In the genomic region with DNA sequence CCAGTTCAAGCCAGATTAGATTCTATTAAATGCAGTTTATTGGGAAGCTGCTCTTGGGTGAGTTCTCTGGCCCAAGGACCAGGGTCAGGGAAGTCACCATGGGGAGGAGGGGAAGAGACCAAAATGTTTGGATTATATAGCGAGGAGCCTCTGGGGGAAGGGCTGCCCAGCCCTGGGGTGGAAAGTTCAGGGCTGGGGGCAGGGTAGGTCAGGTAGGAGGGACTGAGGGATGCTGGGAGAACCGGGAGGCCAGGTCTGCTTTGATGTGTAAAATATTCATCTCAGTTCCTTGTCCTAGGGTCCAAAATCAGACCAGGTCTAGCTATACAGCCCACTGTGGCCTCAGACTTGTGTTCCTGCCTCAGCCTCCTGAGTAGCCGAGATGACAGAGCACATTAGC, we compare ENCODE assay signal across 25 mouse cellular contexts. TPM values are rescaled to one million over a fixed set of nuclear protein-coding genes. Genes with fewer than 3 reads are reported as not detected.
DNase-seq lines count a peak whose midpoint lies in the region; ATAC-seq lines count a peak whose summit lies in the region.
"Had no signal": no experiment of that assay in that cellular context is flagged by ENCODE, and none has a peak within 500 bp of the region (broad histone marks: within the 10 kb centered on the region; RNA-seq: fewer than 3 reads in every experiment).

No protein-coding gene starts in this region.

- no peak overlapping the region for H3K9ac ChIP-seq in kidney, embryonic 14.5 days (ENCODE audit: low read depth, low read length)
- no peak overlapping the region for H3K9ac ChIP-seq in intestine, embryonic 14.5 days (ENCODE audit: low read length)
- H3K9ac ChIP-seq in liver, embryonic 13.5 days = no peak overlapping the region
- no peak overlapping the region for H3K9ac ChIP-seq in stomach, embryonic 16.5 days (ENCODE audit: low read length)
- no peak overlapping the region for H3K9ac ChIP-seq in neural tube, embryonic 15.5 days (replicated peaks)
- H3K9ac ChIP-seq in forebrain, embryonic 11.5 days (ENCODE audit: low read length) = no peak overlapping the region
- H3K9ac ChIP-seq: embryonic facial prominence, embryonic 15.5 days; forebrain, postnatal 0 days; heart, embryonic 13.5 days; hindbrain, embryonic 15.5 days had no signal

- WGBS in kidney, embryonic 14.5 days = 47% methylated on average over 3 of the region's 3 CpGs
- WGBS in intestine, embryonic 14.5 days = 44% methylated on average over 3 of the region's 3 CpGs
- WGBS in liver, embryonic 13.5 days (ENCODE audit: insufficient replicate concordance) = 46% methylated on average over 3 of the region's 3 CpGs
- WGBS in stomach, embryonic 16.5 days = 44% methylated on average over 3 of the region's 3 CpGs
- 69% methylated on average over 3 of the region's 3 CpGs for WGBS in neural tube, embryonic 15.5 days
- 73% methylated on average over 3 of the region's 3 CpGs for WGBS in forebrain, embryonic 11.5 days

- no peaks in the 10 kb centered on the region for H3K36me3 ChIP-seq in kidney, embryonic 14.5 days (ENCODE audit: control insufficient read depth, insufficient read depth, low read length)
- no peaks in the 10 kb centered on the region for H3K36me3 ChIP-seq in intestine, embryonic 14.5 days (ENCODE audit: control insufficient read depth, insufficient read depth, low read length)
- H3K36me3 ChIP-seq in liver, embryonic 13.5 days = no peaks in the 10 kb centered on the region
- H3K36me3 ChIP-seq in stomach, embryonic 16.5 days (ENCODE audit: control insufficient read depth, insufficient read depth, low read length) = no peaks in the 10 kb centered on the region
- no peaks in the 10 kb centered on the region for H3K36me3 ChIP-seq in neural tube, embryonic 15.5 days
- H3K36me3 ChIP-seq in forebrain, embryonic 11.5 days (ENCODE audit: control insufficient read depth, insufficient read depth, low read length) = no peaks in the 10 kb centered on the region
- H3K36me3 ChIP-seq: embryonic facial prominence, embryonic 15.5 days; heart, embryonic 13.5 days; hindbrain, embryonic 15.5 days; limb, embryonic 10.5 days had no signal

- H3K27me3 ChIP-seq in kidney, embryonic 14.5 days (ENCODE audit: control insufficient read depth, insufficient read depth, low read length) = no peaks in the 10 kb centered on the region
- H3K27me3 ChIP-seq in intestine, embryonic 14.5 days (replicated peaks; ENCODE audit: control insufficient read depth, insufficient read depth, low read length) = no peaks in the 10 kb centered on the region
- no peaks in the 10 kb centered on the region for H3K27me3 ChIP-seq in liver, embryonic 13.5 days
- no peaks in the 10 kb centered on the region for H3K27me3 ChIP-seq in stomach, embryonic 16.5 days (ENCODE audit: control insufficient read depth, insufficient read depth, low read length)
- no peaks in the 10 kb centered on the region for H3K27me3 ChIP-seq in neural tube, embryonic 15.5 days (replicated peaks)
- H3K27me3 ChIP-seq in forebrain, embryonic 11.5 days (ENCODE audit: control insufficient read depth, insufficient read depth, low read length) = no peaks in the 10 kb centered on the region
- H3K27me3 ChIP-seq: embryonic facial prominence, embryonic 15.5 days; heart, embryonic 13.5 days; hindbrain, embryonic 15.5 days had no signal

- no peaks in the 10 kb centered on the region for H3K4me1 ChIP-seq in kidney, embryonic 14.5 days (ENCODE audit: control insufficient read depth, insufficient read depth, low read length)
- H3K4me1 ChIP-seq in intestine, embryonic 14.5 days (replicated peaks; ENCODE audit: control insufficient read depth, insufficient read depth, low read length) = no peaks in the 10 kb centered on the region
- peaks cover 12% of the 10 kb centered on the region for H3K4me1 ChIP-seq in liver, embryonic 13.5 days (replicated peaks)
- no peaks in the 10 kb centered on the region for H3K4me1 ChIP-seq in stomach, embryonic 16.5 days (ENCODE audit: control insufficient read depth, insufficient read depth, low read length)
- H3K4me1 ChIP-seq in neural tube, embryonic 15.5 days = no peaks in the 10 kb centered on the region
- no peaks in the 10 kb centered on the region for H3K4me1 ChIP-seq in forebrain, embryonic 11.5 days (replicated peaks; ENCODE audit: control insufficient read depth, insufficient read depth, low read length)
- H3K4me1 ChIP-seq: embryonic facial prominence, embryonic 15.5 days; hindbrain, embryonic 15.5 days; megakaryocyte, embryonic 14.5 days had no signal

- H3K4me3 ChIP-seq in kidney, embryonic 14.5 days (ENCODE audit: low read length) = no peak overlapping the region
- H3K4me3 ChIP-seq in intestine, embryonic 14.5 days (ENCODE audit: low read depth, low read length) = no peak overlapping the region
- no peak overlapping the region for H3K4me3 ChIP-seq in liver, embryonic 13.5 days (replicated peaks)
- H3K4me3 ChIP-seq in stomach, embryonic 16.5 days (replicated peaks; ENCODE audit: low read length) = no peak overlapping the region
- H3K4me3 ChIP-seq in neural tube, embryonic 15.5 days (replicated peaks) = no peak overlapping the region
- no peak overlapping the region for H3K4me3 ChIP-seq in forebrain, embryonic 11.5 days (ENCODE audit: low read depth, low read length)
- H3K4me3 ChIP-seq: embryonic facial prominence, embryonic 15.5 days; gastrocnemius, adult 2 months; heart, embryonic 13.5 days; hindbrain, embryonic 15.5 days; left cerebral cortex, adult 2 months; limb, embryonic 10.5 days; megakaryocyte, embryonic 14.5 days had no signal

- H3K9me3 ChIP-seq in kidney, embryonic 14.5 days (ENCODE audit: control insufficient read depth, low read length) = no peaks in the 10 kb centered on the region
- H3K9me3 ChIP-seq in intestine, embryonic 14.5 days (ENCODE audit: control insufficient read depth, low read length) = no peaks in the 10 kb centered on the region
- H3K9me3 ChIP-seq in liver, embryonic 13.5 days (replicated peaks) = no peaks in the 10 kb centered on the region
- H3K9me3 ChIP-seq in stomach, embryonic 16.5 days (replicated peaks; ENCODE audit: control insufficient read depth, low read length) = no peaks in the 10 kb centered on the region
- H3K9me3 ChIP-seq in neural tube, embryonic 15.5 days (replicated peaks) = no peaks in the 10 kb centered on the region
- no peaks in the 10 kb centered on the region for H3K9me3 ChIP-seq in forebrain, embryonic 11.5 days (ENCODE audit: control insufficient read depth, low read length)
- H3K9me3 ChIP-seq: embryonic facial prominence, embryonic 15.5 days; heart, embryonic 13.5 days; hindbrain, embryonic 15.5 days; limb, embryonic 10.5 days had no signal

- ATAC-seq in kidney, embryonic 14.5 days (ENCODE audit: low FRiP score, low TSS enrichment) = no peak
- ATAC-seq in intestine, embryonic 14.5 days (replicated peaks; ENCODE audit: low FRiP score, low TSS enrichment, low read depth) = 0 out of 2 replicates have a peak, but pooled peaks have one; percentile 48
- peak; percentile 67 for ATAC-seq in liver, embryonic 13.5 days (ENCODE audit: low read depth)
- no peak for ATAC-seq in stomach, embryonic 16.5 days (ENCODE audit: insufficient read depth, low FRiP score)
- ATAC-seq in neural tube, embryonic 15.5 days (ENCODE audit: low FRiP score) = no peak
- ATAC-seq in forebrain, embryonic 11.5 days (replicated peaks; ENCODE audit: low FRiP score) = no peak
- ATAC-seq: CD4-positive, CD25-positive, alpha-beta regulatory T cell, adult 4 months; forebrain, postnatal 0 days; midbrain, embryonic 16.5 days had no signal

- H3K27ac ChIP-seq in kidney, embryonic 14.5 days (ENCODE audit: low read depth, low read length) = peak overlapping the region; percentile 37; the same call in 1 of the 2 replicates
- H3K27ac ChIP-seq in intestine, embryonic 14.5 days (ENCODE audit: low read depth) = no peak overlapping the region
- 0 out of 2 replicates have a peak overlapping the region, but pooled peaks have one; percentile 39 for H3K27ac ChIP-seq in liver, embryonic 13.5 days
- peak overlapping the region; percentile 18; the same call in 1 of the 2 replicates for H3K27ac ChIP-seq in stomach, embryonic 16.5 days (ENCODE audit: low read length)
- H3K27ac ChIP-seq in neural tube, embryonic 15.5 days (replicated peaks) = no peak overlapping the region
- H3K27ac ChIP-seq in forebrain, embryonic 11.5 days (ENCODE audit: low read depth, low read length) = no peak overlapping the region
- H3K27ac ChIP-seq: embryonic facial prominence, embryonic 15.5 days; gastrocnemius, adult 2 months; heart, embryonic 13.5 days; hindbrain, embryonic 15.5 days; left cerebral cortex, adult 2 months; limb, embryonic 10.5 days had no signal

- H3K4me2 ChIP-seq in kidney, embryonic 14.5 days (replicated peaks; ENCODE audit: low read depth, low read length) = no peak overlapping the region
- H3K4me2 ChIP-seq in intestine, embryonic 14.5 days (ENCODE audit: low read length) = no peak overlapping the region
- no peak overlapping the region for H3K4me2 ChIP-seq in liver, embryonic 13.5 days
- no peak overlapping the region for H3K4me2 ChIP-seq in stomach, embryonic 16.5 days (ENCODE audit: low read depth, low read length)
- no peak overlapping the region for H3K4me2 ChIP-seq in neural tube, embryonic 15.5 days
- H3K4me2 ChIP-seq in forebrain, embryonic 11.5 days (ENCODE audit: low read depth, low read length, severe bottlenecking) = no peak overlapping the region
- H3K4me2 ChIP-seq: embryonic facial prominence, embryonic 15.5 days; heart, embryonic 13.5 days; hindbrain, embryonic 15.5 days had no signal

- no peak for DNase-seq in kidney, adult 11 months
- no peak for DNase-seq in intestine, embryonic 14.5 days (ENCODE audit: low spot score)
- no peak for DNase-seq in liver, embryonic 13.5 days
- no peak for DNase-seq in forebrain, embryonic 11.5 days (ENCODE audit: low spot score)
- DNase-seq in right cerebral cortex, adult 2 months (ENCODE audit: low spot score in 2 of 2) = no peak
- DNase-seq: adrenal gland, postnatal 36 days; cerebellum, adult 2 months; cerebellum, postnatal 36 days; forebrain, postnatal 0 days; gastrocnemius, adult 2 months; kidney, postnatal 25 days; lung, adult 2 months; right cerebral cortex, postnatal 4 days; thymus, postnatal 25 days had no signal

RNA-seq across cellular contexts. Expression of a gene that starts 15.4 kb away (rescaled TPM):
- 8.4 and 8.9 TPM in 2 replicates for polyA plus RNA-seq in kidney, embryonic 14.5 days (2014; fragmentation: Nextera tagmentation; extraction: Ambion mirVana)
- 4.2 and 5.3 TPM in 2 replicates for polyA plus RNA-seq in intestine, embryonic 14.5 days (2014; fragmentation: Nextera tagmentation; extraction: Ambion mirVana)
- 1.2 and 1.4 TPM in 2 replicates for polyA plus RNA-seq in liver, embryonic 13.5 days (2015; fragmentation: Nextera tagmentation; extraction: Ambion mirVana)
- polyA plus RNA-seq in stomach, embryonic 16.5 days (2015; fragmentation: Nextera tagmentation; extraction: Ambion mirVana) = 1.8 and 2.5 TPM in 2 replicates
- 2.5 and 2.9 TPM in 2 replicates for polyA plus RNA-seq in neural tube, embryonic 15.5 days (2015; fragmentation: Nextera tagmentation; extraction: Ambion mirVana)
- 11.9 and 13.4 TPM in 2 replicates for polyA plus RNA-seq in forebrain, embryonic 11.5 days (2014; fragmentation: Nextera tagmentation; extraction: Ambion mirVana)

Comparison
In these comparisons a context has a peak if more than half of its experiments do, and no peak if none do; other contexts are left out.
1. ATAC-seq: peak in intestine, embryonic 14.5 days (single experiment) and liver, embryonic 13.5 days (single experiment); none in kidney, embryonic 14.5 days (single experiment), stomach, embryonic 16.5 days (single experiment), neural tube, embryonic 15.5 days (single experiment) and forebrain, embryonic 11.5 days (single experiment).
2. H3K27ac ChIP-seq: peak in kidney, embryonic 14.5 days (single experiment), liver, embryonic 13.5 days (single experiment) and stomach, embryonic 16.5 days (single experiment); none in intestine, embryonic 14.5 days (single experiment), neural tube, embryonic 15.5 days (single experiment) and forebrain, embryonic 11.5 days (single experiment).